Mouse (Mus musculus) ES-CJ7 (cell line): ENCODE measurements at regions not wholly inside any gene's neighbourhood (a gene's known extent, or its start where the extent isn't known, plus 50 kb on each side); places are given as distances from the start of the nearest gene placed in this dataset.
A peak's percentile ranks its signal among the peaks of the same experiment; 100 is the strongest.

Experiments
- DNase-seq: peaks from one replicate; pipeline ENCODE4 v3.0.0; 2011; ENCODE audit warnings: low read depth, low spot score

GRCm38 (mm10) chr12:79913898-79914297, 198.9 kb downstream of the Zfp36l1 start:
- DNase-seq: no peak

GRCm38 (mm10) chr12:79912281-79913063, 200.3 kb downstream of the Zfp36l1 start:
- DNase-seq: no peak

- no peak for DNase-seq
Measured at GRCm38 (mm10) chr12:79910884-79911759, 201.7 kb downstream of the Zfp36l1 start.

GRCm38 (mm10) chr12:79907583-79907982, 205.2 kb downstream of the Zfp36l1 start:
- DNase-seq: no peak

- DNase-seq: no peak
Measured at GRCm38 (mm10) chr12:79906738-79907365, 206.0 kb downstream of the Zfp36l1 start.

- no peak for DNase-seq
Measured at GRCm38 (mm10) chr12:79905828-79906737, 206.7 kb downstream of the Zfp36l1 start.

- no peak for DNase-seq
Measured at GRCm38 (mm10) chr12:79904913-79905549, 207.8 kb downstream of the Zfp36l1 start.

GRCm38 (mm10) chr12:79902761-79903160, 210.1 kb downstream of the Zfp36l1 start:
- no peak for DNase-seq

GRCm38 (mm10) chr12:79902163-79902562, 210.7 kb downstream of the Zfp36l1 start:
- no peak for DNase-seq

- peak; percentile 38 for DNase-seq
Measured at GRCm38 (mm10) chr12:79898198-79898930, 214.4 kb downstream of the Zfp36l1 start.

GRCm38 (mm10) chr12:79895975-79896374, 216.8 kb downstream of the Zfp36l1 start:
- DNase-seq: peak; percentile 48

GRCm38 (mm10) chr12:79895324-79895723, 217.5 kb downstream of the Zfp36l1 start:
- DNase-seq: no peak

GRCm38 (mm10) chr12:79892871-79893270, 219.9 kb downstream of the Zfp36l1 start:
- DNase-seq: no peak

- DNase-seq: no peak
Measured at GRCm38 (mm10) chr12:79891942-79892341, 220.9 kb downstream of the Zfp36l1 start.

GRCm38 (mm10) chr12:79890887-79891286, 221.9 kb downstream of the Zfp36l1 start:
- peak; percentile 76 for DNase-seq

GRCm38 (mm10) chr12:79890291-79890690, 222.5 kb downstream of the Zfp36l1 start:
- DNase-seq: no peak

GRCm38 (mm10) chr12:79888812-79889211, 224.0 kb downstream of the Zfp36l1 start:
- DNase-seq: no peak

- DNase-seq: no peak
Measured at GRCm38 (mm10) chr12:79888086-79888485, 224.7 kb downstream of the Zfp36l1 start.

- DNase-seq: no peak
Measured at GRCm38 (mm10) chr12:79887225-79887886, 225.5 kb downstream of the Zfp36l1 start.
